Mouse (Mus musculus): ENCODE measurements around the gene Tmtc2. TPM values are rescaled to one million over a fixed set of nuclear protein-coding genes. Genes with fewer than 3 reads are reported as not detected.

The Tmtc2 gene
- polyA plus RNA-seq, 1 experiment from 2014 or later = 9.6 TPM

DNA sequence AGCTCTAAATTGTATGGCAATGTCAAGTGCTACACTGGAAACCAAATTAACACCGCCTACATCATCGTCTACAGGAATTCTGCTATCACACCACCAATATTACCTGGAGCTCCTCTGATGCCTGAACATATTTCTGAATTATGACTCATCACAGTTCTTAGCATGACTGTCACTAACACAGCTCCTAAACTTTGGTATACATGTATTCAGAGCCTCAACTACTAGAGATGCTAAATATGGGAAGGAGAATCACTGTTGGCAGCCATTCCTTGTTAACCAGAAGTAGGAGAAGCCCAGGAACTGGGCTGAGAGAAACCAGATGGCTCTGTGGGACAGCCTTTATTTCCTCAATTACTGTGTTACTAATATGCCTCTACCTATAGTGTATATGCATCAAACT lies 382.2 kb downstream of the Tmtc2 start:
- no peaks in the 10 kb centered on the region for H3K9me3 ChIP-seq (replicated peaks; ENCODE audit: control insufficient read depth, low read length)
- H3K27ac ChIP-seq (ENCODE audit: low read length) = no peak overlapping the region
- H3K27me3 ChIP-seq (ENCODE audit: control insufficient read depth, insufficient read depth, low read length) = no peaks in the 10 kb centered on the region
- H3K36me3 ChIP-seq (ENCODE audit: control insufficient read depth, insufficient read depth, low read length) = no peaks in the 10 kb centered on the region
- no peak overlapping the region for H3K4me2 ChIP-seq (ENCODE audit: low read depth, low read length)
- H3K4me1 ChIP-seq (ENCODE audit: control insufficient read depth, insufficient read depth, low read length) = no peaks in the 10 kb centered on the region
- H3K9ac ChIP-seq (ENCODE audit: low read length) = no peak overlapping the region
- ATAC-seq (ENCODE audit: insufficient read depth, low FRiP score) = no peak
- 83% methylated on average over 2 of the region's 2 CpGs for WGBS
- no peak overlapping the region for H3K4me3 ChIP-seq (replicated peaks; ENCODE audit: low read length)

DNA sequence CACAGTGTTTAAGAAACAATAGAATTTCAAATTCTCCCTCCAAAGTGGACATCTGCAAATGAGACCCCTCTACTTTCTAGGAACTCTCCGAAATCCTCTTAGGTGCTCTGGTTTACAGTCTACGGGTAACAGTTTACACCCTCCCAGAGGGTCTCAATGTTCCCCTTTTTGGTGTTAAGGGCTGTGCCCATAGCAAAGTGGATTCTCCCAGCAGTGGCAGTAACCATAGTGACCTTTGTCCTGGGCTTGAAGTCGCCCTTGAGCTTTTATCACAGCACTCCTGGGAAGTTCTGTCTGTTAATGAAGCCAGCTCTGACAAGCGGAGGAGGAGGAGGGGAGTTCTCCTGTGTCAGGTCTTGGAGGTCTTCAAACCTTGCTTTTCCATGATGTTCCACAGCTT lies 384.5 kb downstream of the Tmtc2 start:
- Histone ChIP-seq H3K9me3 (replicated peaks; ENCODE audit: control insufficient read depth, low read length) (no peaks in the 10 kb centered on the region), H3K36me3 (ENCODE audit: control insufficient read depth, insufficient read depth, low read length) (no peaks in the 10 kb centered on the region), H3K27ac (ENCODE audit: low read length) (no peak overlapping the region), H3K4me2 (ENCODE audit: low read depth, low read length) (no peak overlapping the region), H3K27me3 (ENCODE audit: control insufficient read depth, insufficient read depth, low read length) (no peaks in the 10 kb centered on the region), H3K4me1 (ENCODE audit: control insufficient read depth, insufficient read depth, low read length) (no peaks in the 10 kb centered on the region), H3K9ac (ENCODE audit: low read length) (no peak overlapping the region), H3K4me3 (replicated peaks; ENCODE audit: low read length) (no peak overlapping the region)
- ATAC-seq (ENCODE audit: insufficient read depth, low FRiP score) = no peak
- WGBS = 67% methylated on average over 4 of the region's 4 CpGs

DNA sequence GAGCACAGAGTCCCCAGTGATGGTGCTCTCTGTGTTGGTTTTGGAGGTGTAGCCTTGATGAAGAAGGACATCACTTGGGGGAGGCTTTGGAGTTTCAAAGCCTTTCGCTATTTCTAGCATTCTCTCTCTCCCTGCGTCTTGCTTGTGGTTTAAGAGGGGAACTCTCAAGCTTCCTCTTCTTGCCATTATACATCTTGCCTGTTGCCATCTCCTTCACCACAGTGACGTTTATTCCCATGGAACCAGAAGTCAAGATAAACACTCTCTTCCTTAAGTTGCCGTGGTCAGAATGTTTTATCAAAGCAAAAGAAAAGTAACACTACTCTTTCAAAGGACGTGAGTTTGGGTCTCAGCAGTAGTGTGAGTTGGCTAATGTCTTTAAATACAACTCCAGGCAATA lies 387.6 kb downstream of the Tmtc2 start:
- Histone ChIP-seq H3K9me3 (replicated peaks; ENCODE audit: control insufficient read depth, low read length) (0 out of 2 replicates have a peak, but pooled peaks cover 3% of the 10 kb centered on the region), H3K4me3 (replicated peaks; ENCODE audit: low read length) (no peak overlapping the region), H3K9ac (ENCODE audit: low read length) (no peak overlapping the region), H3K4me2 (ENCODE audit: low read depth, low read length) (no peak overlapping the region), H3K4me1 (ENCODE audit: control insufficient read depth, insufficient read depth, low read length) (no peaks in the 10 kb centered on the region), H3K27ac (ENCODE audit: low read length) (no peak overlapping the region), H3K27me3 (ENCODE audit: control insufficient read depth, insufficient read depth, low read length) (no peaks in the 10 kb centered on the region), H3K36me3 (ENCODE audit: control insufficient read depth, insufficient read depth, low read length) (no peaks in the 10 kb centered on the region)
- WGBS = 80% methylated on average over 5 of the region's 5 CpGs
- ATAC-seq (ENCODE audit: insufficient read depth, low FRiP score) = no peak

DNA sequence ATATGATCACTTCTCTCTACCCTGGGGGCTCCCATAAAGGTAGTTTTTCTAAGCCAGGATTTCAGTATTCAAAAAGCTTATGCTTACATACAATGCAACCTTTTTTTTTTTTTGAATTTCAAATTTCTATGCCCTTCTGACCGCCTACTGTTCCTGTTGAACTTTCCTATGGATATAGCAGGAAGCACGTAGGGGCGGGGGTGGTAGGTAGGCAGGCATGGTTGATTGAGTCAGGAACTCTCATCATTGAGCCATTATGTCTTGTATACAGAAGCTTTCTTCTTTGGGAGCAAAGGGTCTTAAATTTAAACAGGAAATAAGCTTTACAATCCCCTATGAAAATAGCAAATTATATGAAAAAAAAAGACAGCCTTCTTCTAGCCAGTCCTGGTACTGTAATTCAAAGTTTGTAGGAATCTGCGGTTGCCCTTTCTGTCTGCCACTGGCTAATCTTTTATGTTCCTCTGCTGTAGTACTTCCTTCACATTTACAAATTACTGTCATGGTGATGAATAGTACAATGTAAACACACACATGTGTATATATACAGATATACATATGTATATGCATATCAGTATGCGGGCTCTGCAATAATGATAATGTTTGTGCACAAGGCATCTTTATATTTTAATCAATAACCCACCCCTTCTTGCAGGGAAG lies 405.7 kb downstream of the Tmtc2 start:
- no peak for ATAC-seq (ENCODE audit: insufficient read depth, low FRiP score)
- Histone ChIP-seq H3K4me3 (replicated peaks; ENCODE audit: low read length) (no peak overlapping the region), H3K27me3 (ENCODE audit: control insufficient read depth, insufficient read depth, low read length) (no peaks in the 10 kb centered on the region), H3K36me3 (ENCODE audit: control insufficient read depth, insufficient read depth, low read length) (no peaks in the 10 kb centered on the region), H3K9me3 (replicated peaks; ENCODE audit: control insufficient read depth, low read length) (no peaks in the 10 kb centered on the region), H3K27ac (ENCODE audit: low read length) (no peak overlapping the region), H3K4me1 (ENCODE audit: control insufficient read depth, insufficient read depth, low read length) (no peaks in the 10 kb centered on the region), H3K9ac (ENCODE audit: low read length) (no peak overlapping the region), H3K4me2 (ENCODE audit: low read depth, low read length) (no peak overlapping the region)
- WGBS = 57% methylated on average over 5 of the region's 5 CpGs

DNA sequence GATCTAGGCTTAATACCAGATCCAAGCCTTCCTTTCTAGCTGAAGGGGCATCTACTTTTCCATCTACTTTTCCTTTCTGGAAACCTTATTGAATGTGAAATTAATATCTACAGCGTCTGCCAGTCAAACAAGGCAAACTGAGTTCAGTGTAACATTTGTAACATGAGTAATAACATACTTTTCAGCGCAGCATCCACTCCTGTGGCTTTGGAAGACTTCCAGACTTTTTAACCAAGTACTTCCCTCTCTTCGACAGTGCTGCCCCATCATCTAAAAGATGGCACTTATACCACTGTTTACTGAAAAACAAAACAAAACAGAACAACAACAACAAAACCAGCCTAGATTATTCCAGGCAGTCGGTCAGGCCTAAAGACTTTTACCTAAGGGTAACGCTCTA lies 409.0 kb downstream of the Tmtc2 start:
- no peaks in the 10 kb centered on the region for H3K4me1 ChIP-seq (ENCODE audit: control insufficient read depth, insufficient read depth, low read length)
- no peak overlapping the region for H3K4me3 ChIP-seq (replicated peaks; ENCODE audit: low read length)
- 73% methylated on average over 5 of the region's 5 CpGs for WGBS
- H3K4me2 ChIP-seq (ENCODE audit: low read depth, low read length) = no peak overlapping the region
- no peaks in the 10 kb centered on the region for H3K9me3 ChIP-seq (replicated peaks; ENCODE audit: control insufficient read depth, low read length)
- ATAC-seq (ENCODE audit: insufficient read depth, low FRiP score) = no peak
- H3K9ac ChIP-seq (ENCODE audit: low read length) = no peak overlapping the region
- no peak overlapping the region for H3K27ac ChIP-seq (ENCODE audit: low read length)
- H3K36me3 ChIP-seq (ENCODE audit: control insufficient read depth, insufficient read depth, low read length) = no peaks in the 10 kb centered on the region
- H3K27me3 ChIP-seq (ENCODE audit: control insufficient read depth, insufficient read depth, low read length) = no peaks in the 10 kb centered on the region

DNA sequence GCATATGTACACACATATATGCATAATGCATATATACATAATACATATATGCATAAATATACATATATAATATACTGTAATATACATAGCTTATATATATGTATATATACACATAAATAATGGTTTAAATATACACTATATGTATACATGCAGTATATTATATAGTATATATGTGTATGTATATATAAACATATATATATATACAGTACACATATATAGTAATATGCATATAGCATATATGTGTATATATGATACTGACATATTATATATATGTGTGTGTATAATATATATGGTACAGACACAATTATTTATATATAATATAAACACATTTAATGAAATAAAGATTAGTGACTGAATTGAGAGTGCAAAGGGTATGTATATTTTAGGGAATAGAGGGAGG lies 420.5 kb downstream of the Tmtc2 start:
- Histone ChIP-seq H3K4me1 (ENCODE audit: control insufficient read depth, insufficient read depth, low read length) (no peaks in the 10 kb centered on the region), H3K9ac (ENCODE audit: low read length) (no peak overlapping the region), H3K4me2 (ENCODE audit: low read depth, low read length) (no peak overlapping the region), H3K27ac (ENCODE audit: low read length) (no peak overlapping the region), H3K9me3 (replicated peaks; ENCODE audit: control insufficient read depth, low read length) (no peaks in the 10 kb centered on the region), H3K36me3 (ENCODE audit: control insufficient read depth, insufficient read depth, low read length) (no peaks in the 10 kb centered on the region), H3K27me3 (ENCODE audit: control insufficient read depth, insufficient read depth, low read length) (no peaks in the 10 kb centered on the region), H3K4me3 (replicated peaks; ENCODE audit: low read length) (no peak overlapping the region)
- no peak; the same call in 1 of the 2 replicates for ATAC-seq (ENCODE audit: insufficient read depth, low FRiP score)

DNA sequence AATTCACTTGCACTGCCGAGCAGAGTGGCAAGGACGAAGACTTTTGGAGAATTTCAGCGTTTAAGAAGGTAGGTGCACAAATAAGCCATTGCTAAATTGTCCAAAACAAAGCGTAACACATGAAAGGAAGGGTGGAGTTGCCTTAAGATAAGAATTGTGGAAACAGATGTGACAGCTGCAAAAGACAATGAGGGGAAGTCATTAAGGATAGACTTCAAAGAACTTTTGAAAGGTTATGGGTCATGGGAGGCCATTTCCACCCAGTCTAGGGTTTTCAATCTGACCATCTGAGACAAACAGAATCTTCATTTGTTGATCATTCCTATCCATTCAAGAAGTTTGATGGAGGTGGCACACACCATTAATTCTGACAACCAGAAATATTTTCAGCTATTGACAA lies 429.9 kb downstream of the Tmtc2 start:
- WGBS = 55% methylated on average over 4 of the region's 4 CpGs
- no peaks in the 10 kb centered on the region for H3K36me3 ChIP-seq (ENCODE audit: control insufficient read depth, insufficient read depth, low read length)
- no peak overlapping the region for H3K27ac ChIP-seq (ENCODE audit: low read length)
- no peaks in the 10 kb centered on the region for H3K27me3 ChIP-seq (ENCODE audit: control insufficient read depth, insufficient read depth, low read length)
- H3K9ac ChIP-seq (ENCODE audit: low read length) = no peak overlapping the region
- no peaks in the 10 kb centered on the region for H3K9me3 ChIP-seq (replicated peaks; ENCODE audit: control insufficient read depth, low read length)
- H3K4me2 ChIP-seq (ENCODE audit: low read depth, low read length) = no peak overlapping the region
- H3K4me3 ChIP-seq (replicated peaks; ENCODE audit: low read length) = no peak overlapping the region
- no peak for ATAC-seq (ENCODE audit: insufficient read depth, low FRiP score)
- H3K4me1 ChIP-seq (ENCODE audit: control insufficient read depth, insufficient read depth, low read length) = no peaks in the 10 kb centered on the region

DNA sequence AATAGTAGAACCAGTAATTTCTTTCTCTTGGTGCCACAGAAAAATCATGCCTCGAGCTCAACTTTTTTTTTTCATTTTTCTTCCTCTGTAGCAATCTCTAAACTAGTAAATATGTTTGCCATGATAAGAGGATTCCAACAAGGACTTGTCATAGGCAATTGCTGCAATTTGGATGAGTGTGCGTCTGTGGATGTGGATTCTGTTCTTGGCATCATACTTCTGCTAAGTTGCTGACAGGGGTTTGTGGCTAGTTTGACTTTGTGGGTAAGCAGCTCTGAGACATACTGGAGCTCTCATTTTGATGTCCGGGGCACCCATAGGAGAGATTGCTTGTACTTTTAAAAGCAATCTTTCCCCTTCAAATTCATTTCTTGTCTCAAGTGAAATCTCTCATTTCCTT lies 432.1 kb downstream of the Tmtc2 start:
- Histone ChIP-seq H3K36me3 (ENCODE audit: control insufficient read depth, insufficient read depth, low read length) (no peaks in the 10 kb centered on the region), H3K27ac (ENCODE audit: low read length) (no peak overlapping the region), H3K4me1 (ENCODE audit: control insufficient read depth, insufficient read depth, low read length) (no peaks in the 10 kb centered on the region), H3K4me3 (replicated peaks; ENCODE audit: low read length) (no peak overlapping the region), H3K4me2 (ENCODE audit: low read depth, low read length) (no peak overlapping the region), H3K27me3 (ENCODE audit: control insufficient read depth, insufficient read depth, low read length) (no peaks in the 10 kb centered on the region), H3K9me3 (replicated peaks; ENCODE audit: control insufficient read depth, low read length) (no peaks in the 10 kb centered on the region), H3K9ac (ENCODE audit: low read length) (no peak overlapping the region)
- ATAC-seq (ENCODE audit: insufficient read depth, low FRiP score) = no peak
- WGBS = 82% methylated on average over 3 of the region's 3 CpGs
